Mouse (Mus musculus) embryonic fibroblast, embryonic 13.5 days (primary cell): ENCODE results near the gene Llgl2. TPM values are rescaled to one million over a fixed set of nuclear protein-coding genes. Genes with fewer than 3 reads are reported as not detected.
A peak's percentile ranks its signal among the peaks of the same experiment; 100 is the strongest.

Experiments used
- H3K27ac ChIP-seq: 2 replicates; pipeline ENCODE4 v1.5.1; 2012; ENCODE audit warnings: low read length, control low read depth, inconsistent platforms; ENCODE audit not compliant: insufficient read depth
- H3K4me1 ChIP-seq: 2 replicates; pipeline ENCODE4 v1.6.1; 2011; ENCODE audit warnings: low read length; ENCODE audit not compliant: control insufficient read depth, insufficient read depth
- H3K4me3 ChIP-seq: 2 replicates; pipeline ENCODE4 v1.5.1; 2011; ENCODE audit warnings: mild to moderate bottlenecking, control low read depth, low read length; ENCODE audit not compliant: insufficient read depth
- CTCF ChIP-seq: IDR thresholded peaks from 2 replicates; pipeline ENCODE4 v1.5.1; 2011; ENCODE audit warnings: mild to moderate bottlenecking, control low read depth, low read length, moderate library complexity, borderline replicate concordance; ENCODE audit not compliant: insufficient read depth
- POLR2A ChIP-seq: IDR thresholded peaks from 2 replicates; pipeline ENCODE4 v1.6.1; 2011; ENCODE audit warnings: low read depth, mild to moderate bottlenecking, control low read depth, low read length, moderate library complexity
- polyA plus RNA-seq: library from polyadenylated mRNA; stranded (reverse); fragments of >200 nt; gene quantifications from 2 replicates; pipeline ENCODE4 v1.2.4, GENCODE M21; 2011; ENCODE audit warnings: low read depth; ENCODE audit not compliant: missing spikeins, insufficient read length

Llgl2 gene
- polyA plus RNA-seq, 1 experiment = 3.7 TPM

GRCm38 (mm10) chr11:115808696-115809310 is 15.0 kb upstream of the Llgl2 start:
- H3K27ac ChIP-seq = no peak overlapping the region
- TF ChIP-seq POLR2A = no peak
- TF ChIP-seq CTCF = no peak
- H3K4me1 ChIP-seq = peaks cover 2% of the 10 kb centered on the region; the same call in 1 of the 2 replicates
- no peak overlapping the region for H3K4me3 ChIP-seq

- Histone ChIP-seq H3K27ac (no peak overlapping the region), H3K4me1 (peaks cover 2% of the 10 kb centered on the region; the same call in 1 of the 2 replicates), H3K4me3 (no peak overlapping the region)
- TF ChIP-seq POLR2A (no peak), CTCF (no peak)
These were observed 14.5 kb upstream of the Llgl2 start for GRCm38 (mm10) chr11:115809311-115809781.

GRCm38 (mm10) chr11:115810377-115810776 is 13.5 kb upstream of the Llgl2 start:
- TF ChIP-seq POLR2A = no peak
- TF ChIP-seq CTCF = no peak
- H3K27ac ChIP-seq = no peak overlapping the region
- peaks cover 2% of the 10 kb centered on the region; the same call in 1 of the 2 replicates for H3K4me1 ChIP-seq
- no peak overlapping the region for H3K4me3 ChIP-seq

GRCm38 (mm10) chr11:115811381-115812093 is 12.3 kb upstream of the Llgl2 start:
- Histone ChIP-seq H3K27ac (no peak overlapping the region), H3K4me3 (no peak overlapping the region), H3K4me1 (peaks cover 2% of the 10 kb centered on the region; the same call in 1 of the 2 replicates)
- no peak for TF ChIP-seq CTCF
- TF ChIP-seq POLR2A = no peak

GRCm38 (mm10) chr11:115812095-115812494 is 11.8 kb upstream of the Llgl2 start:
- H3K4me3 ChIP-seq = peak overlapping the region; percentile 80; the same call in 1 of the 2 replicates
- TF ChIP-seq POLR2A (no peak), CTCF (no peak)
- no peak overlapping the region for H3K27ac ChIP-seq
- H3K4me1 ChIP-seq = peaks cover 2% of the 10 kb centered on the region; the same call in 1 of the 2 replicates

GRCm38 (mm10) chr11:115812533-115813420 is 11.1 kb upstream of the Llgl2 start:
- H3K4me1 ChIP-seq = peaks cover 2% of the 10 kb centered on the region; the same call in 1 of the 2 replicates
- no peak overlapping the region for H3K27ac ChIP-seq
- H3K4me3 ChIP-seq = peak overlapping the region; percentile 80
- no peak for TF ChIP-seq POLR2A
- no peak for TF ChIP-seq CTCF

GRCm38 (mm10) chr11:115813507-115814296 is 10.1 kb upstream of the Llgl2 start, which contains the start of gene Caskin2:
TSS of gene Caskin2 (minus strand) at chr11:115813639.
- Histone ChIP-seq H3K27ac (no peak within 1 kb of the TSS), H3K4me3 (peak within 1 kb of the TSS; percentile 80), H3K4me1 (peaks cover 2% of the 10 kb centered on the region; the same call in 1 of the 2 replicates)
- TF ChIP-seq CTCF (peak; percentile 98), POLR2A (peak; percentile 73)

GRCm38 (mm10) chr11:115814605-115815450 is 9.0 kb upstream of the Llgl2 start, which contains the start of gene Tsen54:
TSS of gene Tsen54 (plus strand) at chr11:115814724.
- H3K4me1 ChIP-seq = peaks cover 2% of the 10 kb centered on the region; the same call in 1 of the 2 replicates
- no peak within 1 kb of the TSS for H3K27ac ChIP-seq
- TF ChIP-seq POLR2A = peak; percentile 73
- no peak for TF ChIP-seq CTCF
- H3K4me3 ChIP-seq = peak within 1 kb of the TSS; percentile 71
